Mouse (Mus musculus) spleen, adult 2 months (tissue): ENCODE results near the gene Rpl23a.

ENCODE experiments used
- CTCF ChIP-seq: fragments of 200-500 bp; IDR thresholded peaks from 2 replicates; pipeline ENCODE4 v1.5.1; 2011; ENCODE audit warnings: mild to moderate bottlenecking, inconsistent platforms; ENCODE audit not compliant: insufficient read depth, insufficient read length, insufficient replicate concordance; ENCODE audit errors: extremely low read depth
- POLR2A ChIP-seq: fragments of 200-500 bp; IDR thresholded peaks from 2 replicates; pipeline ENCODE4 v1.6.1; 2011; ENCODE audit warnings: low read depth, low read length, inconsistent platforms

DNA sequence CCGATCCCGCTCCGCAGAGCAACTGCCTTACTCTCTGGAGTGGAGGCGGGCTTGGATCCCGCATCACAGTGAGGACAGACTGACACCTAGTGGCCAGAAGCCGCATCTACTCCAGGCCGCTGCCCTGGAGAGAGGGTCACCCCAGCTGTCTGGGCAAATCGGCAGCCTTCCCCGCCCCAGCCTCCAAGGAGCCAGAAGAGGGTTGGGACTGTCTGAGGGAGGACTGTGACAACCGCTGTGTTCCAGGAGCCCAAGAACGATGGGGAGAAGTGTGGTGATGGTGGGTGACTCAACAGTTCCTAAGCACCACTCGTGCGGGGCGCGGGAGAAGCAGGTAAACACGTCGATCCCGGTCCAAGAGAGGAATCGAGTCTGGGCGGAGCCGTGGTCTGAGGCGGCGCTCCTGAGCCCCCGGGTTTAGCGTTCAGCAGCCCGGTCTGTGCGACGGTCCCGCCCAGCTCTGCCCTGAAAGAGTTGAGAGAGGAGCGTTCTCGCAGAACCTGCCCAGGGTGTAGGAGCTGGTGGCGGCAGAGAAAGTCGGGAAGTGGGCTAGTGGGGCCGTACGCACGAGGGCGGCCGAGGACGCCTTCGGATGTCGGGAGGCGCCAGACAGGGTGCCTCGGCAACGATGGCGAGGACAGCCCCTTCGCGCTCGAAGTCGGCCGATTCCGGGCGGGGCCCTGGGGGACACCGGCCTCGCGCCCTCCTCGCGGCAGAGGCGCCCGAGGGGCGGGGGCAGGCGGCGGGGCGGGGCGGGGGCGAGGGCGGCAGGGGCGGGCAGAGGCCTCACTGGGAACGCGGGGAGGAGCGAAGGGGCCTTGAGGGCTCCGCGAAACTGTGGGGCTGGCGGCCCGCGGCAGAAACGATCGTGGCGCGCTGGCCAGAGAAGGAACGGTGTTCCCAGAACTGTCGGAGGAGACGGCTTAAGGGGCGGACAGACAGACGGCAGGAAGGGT lies 5.2 kb downstream of the Rpl23a start:
- peak; percentile 94 for TF ChIP-seq CTCF
- no peak for TF ChIP-seq POLR2A
